Mouse (Mus musculus): ENCODE measurements around the gene Mtrf1. TPM values are rescaled to one million over a fixed set of nuclear protein-coding genes. Genes with fewer than 3 reads are reported as not detected.
A peak's percentile ranks its signal among the peaks of the same experiment; 100 is the strongest.
"Not testable (repeated sequence)": the region's sequence is repeated elsewhere in the genome, so short reads cannot be mapped to it uniquely, and the experiment has no call there.

Gene Mtrf1
- polyA plus RNA-seq, 1 experiment: 0.32 TPM

DNA sequence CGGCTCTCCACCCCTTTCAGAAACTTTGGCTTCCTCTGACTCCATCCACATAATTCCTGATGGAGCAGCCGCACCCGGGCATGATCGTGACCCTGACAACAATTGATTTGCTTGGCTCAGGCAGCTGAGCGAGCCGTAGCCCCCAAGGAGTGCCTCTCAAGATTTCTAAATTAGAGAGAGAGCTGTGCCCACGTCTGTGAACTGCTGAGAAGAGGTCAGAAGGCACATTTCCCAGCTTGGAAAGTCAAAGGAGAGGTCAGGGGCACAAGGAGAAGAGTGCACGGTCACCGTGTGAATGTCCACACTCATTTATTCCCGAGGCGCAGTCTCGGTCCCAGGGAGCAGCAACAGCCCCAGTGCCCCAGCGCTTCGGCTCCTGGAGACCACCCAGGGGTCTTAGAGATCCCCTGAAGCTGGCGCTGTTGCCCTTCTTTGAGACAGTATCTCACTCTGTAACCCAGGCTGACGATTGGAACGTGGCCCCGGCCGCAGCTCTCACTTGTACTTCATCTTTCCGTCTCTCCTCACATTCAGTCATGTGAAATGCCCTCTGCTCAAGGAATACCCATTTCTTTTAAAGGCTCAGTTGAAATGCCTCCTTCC lies 22.6 kb downstream of the Mtrf1 start:
- H3K4me1 ChIP-seq (ENCODE audit: control insufficient read depth, insufficient read depth, insufficient read length, low read length): 0 out of 2 replicates have a peak, but pooled peaks cover 2% of the 10 kb centered on the region
- no peak overlapping the region for H3K4me3 ChIP-seq (ENCODE audit: low read depth, low read length)
- TF ChIP-seq POLR2A (IDR thresholded peaks at IDR 0.05; ENCODE audit: low read depth, low read length) (no peak), CTCF (IDR thresholded peaks at IDR 0.05; ENCODE audit: extremely low read depth, insufficient read length, insufficient replicate concordance, low read depth, low read length) (no peak)
- peaks cover 4% of the 10 kb centered on the region; the same call in 1 of the 2 replicates for H3K36me3 ChIP-seq (ENCODE audit: control insufficient read depth, insufficient read depth, low read length)
- H3K27me3 ChIP-seq (ENCODE audit: control insufficient read depth, insufficient read depth, low read length): no peaks in the 10 kb centered on the region
- no peak overlapping the region for H3K27ac ChIP-seq (ENCODE audit: insufficient read depth, low read depth, low read length)
- 85% methylated on average over 20 of the region's 20 CpGs for WGBS

- TF ChIP-seq CTCF (IDR thresholded peaks at IDR 0.05; ENCODE audit: extremely low read depth, insufficient read length, insufficient replicate concordance, low read depth, low read length) (no peak), POLR2A (IDR thresholded peaks at IDR 0.05; ENCODE audit: low read depth, low read length) (peak; percentile 23; the same call in 1 of the 2 replicates)
- no peaks in the 10 kb centered on the region for H3K27me3 ChIP-seq (ENCODE audit: control insufficient read depth, insufficient read depth, low read length)
- under 1% methylated on average over 44 of the region's 44 CpGs for WGBS
Observed at GRCm38 (mm10) chr14:79425979-79426729, 28.6 kb downstream of the Mtrf1 start, which contains the start of gene Kbtbd7. Kbtbd7 (plus strand) TSS chr14:79426511.

DNA sequence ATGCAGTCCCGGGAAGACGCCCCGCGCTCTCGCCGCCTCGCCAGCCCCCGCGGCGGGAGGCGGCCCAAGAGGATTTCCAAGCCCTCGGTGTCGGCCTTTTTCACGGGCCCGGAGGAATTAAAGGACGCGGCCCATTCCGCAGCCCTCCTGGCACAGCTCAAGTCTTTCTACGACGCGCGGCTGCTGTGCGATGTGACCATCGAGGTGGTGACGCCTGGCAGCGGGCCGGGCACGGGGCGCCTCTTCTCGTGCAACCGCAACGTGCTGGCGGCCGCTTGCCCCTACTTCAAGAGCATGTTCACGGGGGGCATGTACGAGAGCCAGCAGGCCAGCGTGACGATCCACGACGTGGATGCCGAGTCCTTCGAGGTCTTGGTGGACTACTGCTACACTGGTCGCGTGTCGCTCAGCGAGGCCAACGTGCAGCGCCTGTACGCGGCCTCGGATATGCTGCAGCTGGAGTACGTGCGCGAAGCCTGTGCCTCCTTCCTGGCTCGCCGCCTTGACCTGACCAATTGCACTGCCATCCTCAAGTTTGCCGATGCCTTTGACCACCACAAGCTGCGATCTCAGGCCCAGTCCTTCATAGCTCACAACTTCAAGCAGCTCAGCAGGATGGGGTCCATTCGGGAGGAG lies 29.3 kb downstream of the Mtrf1 start:
- not testable (repeated sequence) for H3K36me3 ChIP-seq (ENCODE audit: control insufficient read depth, insufficient read depth, low read length); H3K27me3 ChIP-seq (ENCODE audit: control insufficient read depth, insufficient read depth, low read length); H3K4me1 ChIP-seq (ENCODE audit: control insufficient read depth, insufficient read depth, insufficient read length, low read length)
- H3K27ac ChIP-seq (ENCODE audit: insufficient read depth, low read depth, low read length): peak overlapping the region; percentile 15; the same call in 1 of the 2 replicates
- peak overlapping the region; percentile 57 for H3K4me3 ChIP-seq (ENCODE audit: low read depth, low read length)
- 26% methylated on average over 21 of the region's 59 CpGs for whole genome bisulfite sequencing

More at GRCm38 (mm10) chr14:79425979-79426729, 28.6 kb downstream of the Mtrf1 start, which contains the start of gene Kbtbd7:
- Histone ChIP-seq H3K4me1 (ENCODE audit: control insufficient read depth, insufficient read depth, insufficient read length, low read length) (peaks cover 6% of the 10 kb centered on the region; the same call in 1 of the 2 replicates), H3K27ac (ENCODE audit: insufficient read depth, low read depth, low read length) (peak within 1 kb of the TSS; percentile 15; the same call in 1 of the 2 replicates), H3K4me3 (ENCODE audit: low read depth, low read length) (peak within 1 kb of the TSS; percentile 57), H3K36me3 (ENCODE audit: control insufficient read depth, insufficient read depth, low read length) (peaks cover 2% of the 10 kb centered on the region; the same call in 1 of the 2 replicates)

GRCm38 (mm10) chr14:79434068-79434467 lies 36.5 kb downstream of the Mtrf1 start:
- Histone ChIP-seq H3K4me1 (ENCODE audit: control insufficient read depth, insufficient read depth, insufficient read length, low read length) (no peaks in the 10 kb centered on the region), H3K36me3 (ENCODE audit: control insufficient read depth, insufficient read depth, low read length) (no peaks in the 10 kb centered on the region), H3K4me3 (ENCODE audit: low read depth, low read length) (no peak overlapping the region), H3K27me3 (ENCODE audit: control insufficient read depth, insufficient read depth, low read length) (no peaks in the 10 kb centered on the region), H3K27ac (ENCODE audit: insufficient read depth, low read depth, low read length) (no peak overlapping the region)
- 82% methylated on average over 1 of the region's 1 CpGs for WGBS
- no peak for TF ChIP-seq CTCF (IDR thresholded peaks at IDR 0.05; ENCODE audit: extremely low read depth, insufficient read length, insufficient replicate concordance, low read depth, low read length)

DNA sequence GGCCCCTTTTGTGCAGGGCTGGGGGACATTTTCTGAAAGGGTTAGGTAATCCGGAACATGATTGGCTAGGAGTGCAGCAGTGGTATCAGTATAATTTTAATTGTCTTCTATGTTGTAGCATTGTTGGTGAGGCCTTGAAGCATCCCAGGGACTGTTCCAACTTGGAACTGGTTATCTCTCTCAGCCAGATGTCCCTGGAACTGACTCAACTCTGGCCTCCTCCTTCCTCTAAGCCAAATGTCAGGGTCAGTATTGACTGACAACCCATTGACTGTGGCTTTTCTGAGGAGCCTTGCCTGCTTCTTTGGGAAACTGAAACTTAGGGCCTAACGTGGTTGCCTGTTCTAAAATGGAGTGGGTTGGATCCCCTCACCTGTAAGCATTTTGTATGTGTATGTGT lies 43.1 kb downstream of the Mtrf1 start:
- 89% methylated on average over 2 of the region's 2 CpGs for WGBS
- H3K36me3 ChIP-seq (ENCODE audit: control insufficient read depth, insufficient read depth, low read length): no peaks in the 10 kb centered on the region
- H3K27me3 ChIP-seq (ENCODE audit: control insufficient read depth, insufficient read depth, low read length): no peaks in the 10 kb centered on the region
- no peak overlapping the region for H3K27ac ChIP-seq (ENCODE audit: insufficient read depth, low read depth, low read length)
- no peak overlapping the region for H3K4me3 ChIP-seq (ENCODE audit: low read depth, low read length)
- TF ChIP-seq POLR2A (IDR thresholded peaks at IDR 0.05; ENCODE audit: low read depth, low read length): no peak
- no peak for TF ChIP-seq CTCF (IDR thresholded peaks at IDR 0.05; ENCODE audit: extremely low read depth, insufficient read length, insufficient replicate concordance, low read depth, low read length)
- no peaks in the 10 kb centered on the region for H3K4me1 ChIP-seq (ENCODE audit: control insufficient read depth, insufficient read depth, insufficient read length, low read length)

GRCm38 (mm10) chr14:79441441-79441840 lies 43.9 kb downstream of the Mtrf1 start:
- H3K36me3 ChIP-seq (ENCODE audit: control insufficient read depth, insufficient read depth, low read length): no peaks in the 10 kb centered on the region
- 76% methylated on average over 5 of the region's 5 CpGs for WGBS
- H3K27me3 ChIP-seq (ENCODE audit: control insufficient read depth, insufficient read depth, low read length): no peaks in the 10 kb centered on the region
- no peaks in the 10 kb centered on the region for H3K4me1 ChIP-seq (ENCODE audit: control insufficient read depth, insufficient read depth, insufficient read length, low read length)
- no peak for TF ChIP-seq CTCF (IDR thresholded peaks at IDR 0.05; ENCODE audit: extremely low read depth, insufficient read length, insufficient replicate concordance, low read depth, low read length)
- TF ChIP-seq POLR2A (IDR thresholded peaks at IDR 0.05; ENCODE audit: low read depth, low read length): no peak
- no peak overlapping the region for H3K27ac ChIP-seq (ENCODE audit: insufficient read depth, low read depth, low read length)
- H3K4me3 ChIP-seq (ENCODE audit: low read depth, low read length): no peak overlapping the region

DNA sequence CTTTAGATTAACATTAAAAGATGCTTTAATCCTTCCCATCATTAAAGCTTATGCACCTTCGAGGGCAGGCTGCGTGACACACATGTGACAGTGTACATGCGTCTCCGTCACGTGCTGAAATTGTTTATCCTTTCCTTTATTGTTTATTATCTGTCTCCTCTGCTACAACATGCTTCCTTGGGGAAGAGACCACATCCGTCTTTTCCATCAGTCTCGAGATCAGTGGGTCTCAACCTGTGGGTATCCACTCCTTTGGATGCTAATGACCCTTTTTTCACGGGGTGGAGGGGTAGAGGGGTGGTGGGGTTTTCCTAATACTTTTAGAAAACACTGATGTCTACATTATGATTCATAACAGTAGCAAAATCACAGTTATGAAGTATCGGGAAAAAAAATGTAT lies 47.0 kb downstream of the Mtrf1 start:
- no peak overlapping the region for H3K4me3 ChIP-seq (ENCODE audit: low read depth, low read length)
- TF ChIP-seq POLR2A (IDR thresholded peaks at IDR 0.05; ENCODE audit: low read depth, low read length) (no peak), CTCF (IDR thresholded peaks at IDR 0.05; ENCODE audit: extremely low read depth, insufficient read length, insufficient replicate concordance, low read depth, low read length) (no peak)
- no peaks in the 10 kb centered on the region for H3K27me3 ChIP-seq (ENCODE audit: control insufficient read depth, insufficient read depth, low read length)
- no peaks in the 10 kb centered on the region for H3K36me3 ChIP-seq (ENCODE audit: control insufficient read depth, insufficient read depth, low read length)
- no peaks in the 10 kb centered on the region for H3K4me1 ChIP-seq (ENCODE audit: control insufficient read depth, insufficient read depth, insufficient read length, low read length)
- 84% methylated on average over 9 of the region's 9 CpGs for WGBS
- no peak overlapping the region for H3K27ac ChIP-seq (ENCODE audit: insufficient read depth, low read depth, low read length)

All from small intestine, adult 2 months (tissue).